Mouse (Mus musculus) heart, embryonic 14.5 days (tissue): Measurements from ENCODE around the gene Col19a1. TPM values are rescaled to one million over a fixed set of nuclear protein-coding genes. Genes with fewer than 3 reads are reported as not detected.

Experiments used
- ATAC-seq: fragments of 200-750 bp; cut with Nextera tagmentation; 2 replicates; pipeline ENCODE4 v1.8.0; 2017; ENCODE audit warnings: low read depth, moderate TSS enrichment; ENCODE audit not compliant: insufficient number of reproducible peaks, insufficient read depth, low FRiP score
- H3K27ac ChIP-seq, 2 experiments: fragments of 200-500 bp in 1 of 2; fragments of 300-500 bp in 1 of 2; sonication (generic) in 1 of 2; replicated peaks in 1 of 2; 2 replicates each; pipeline ENCODE4 v1.5.1; 2012 to 2014; ENCODE audit warnings: low read depth in 2 of 2, low read length in 2 of 2, control low read depth in 1 of 2, mild to moderate bottlenecking in 1 of 2, mixed read lengths in 1 of 2; ENCODE audit not compliant: control insufficient read depth in 1 of 2, insufficient read depth in 1 of 2
- H3K27me3 ChIP-seq: fragments of 300-500 bp; sonication (generic); 2 replicates; pipeline ENCODE4 v1.6.1; 2014; ENCODE audit warnings: mild to moderate bottlenecking, low read length, control low read depth; ENCODE audit not compliant: control insufficient read depth, insufficient read depth
- H3K36me3 ChIP-seq: fragments of 300-500 bp; sonication (generic); 2 replicates; pipeline ENCODE4 v1.6.1; 2014; ENCODE audit warnings: mild to moderate bottlenecking, control low read depth, low read length, mixed read lengths; ENCODE audit not compliant: control insufficient read depth, insufficient read depth
- H3K4me1 ChIP-seq, 2 experiments: fragments of 200-500 bp in 1 of 2; fragments of 300-500 bp in 1 of 2; sonication (generic) in 1 of 2; 2 replicates each; pipeline ENCODE4 v1.6.1; 2012 to 2014; ENCODE audit warnings: low read length in 2 of 2, control low read depth in 1 of 2, mixed read lengths in 1 of 2; ENCODE audit not compliant: control insufficient read depth in 2 of 2, insufficient read depth in 2 of 2
- H3K4me2 ChIP-seq: fragments of 300-500 bp; sonication (generic); 2 replicates; pipeline ENCODE4 v1.6.1; 2014; ENCODE audit warnings: mild to moderate bottlenecking, low read length
- H3K4me3 ChIP-seq, 2 experiments: fragments of 200-500 bp in 1 of 2; fragments of 300-500 bp in 1 of 2; sonication (generic) in 1 of 2; 2 replicates each; pipeline ENCODE4 v1.5.1; 2012 to 2014; ENCODE audit warnings: low read length in 2 of 2, mild to moderate bottlenecking in 2 of 2, control low read depth in 1 of 2, low read depth in 1 of 2, moderate library complexity in 1 of 2; ENCODE audit not compliant: control insufficient read depth in 1 of 2, insufficient read depth in 1 of 2
- H3K9ac ChIP-seq: fragments of 300-500 bp; sonication (generic); 2 replicates; pipeline ENCODE4 v1.6.1; 2014; ENCODE audit warnings: mild to moderate bottlenecking, low read length
- H3K9me3 ChIP-seq: fragments of 300-500 bp; sonication (generic); 2 replicates; pipeline ENCODE4 v1.6.1; 2016; ENCODE audit warnings: low read length, control low read depth; ENCODE audit not compliant: control insufficient read depth
- WGBS: fragments of 180-500 bp; shearing (Covaris S2); extraction: QIAGEN DNeasy Blood & Tissue Kit; methylation state at CpG from one replicate; pipeline ENCODE4 v1.1.7; 2014; 5-methylcytosine and 5-hydroxymethylcytosine counted together
- polyA plus RNA-seq: library from polyadenylated mRNA; unstranded; fragments of >200 nt; fragmentation: Nextera tagmentation; extraction: Ambion mirVana; gene quantifications from 2 replicates; pipeline ENCODE4 v1.2.1, GENCODE M21; 2014

The Col19a1 gene
- polyA plus RNA-seq, 1 experiment from 2014 or later = not detected

DNA sequence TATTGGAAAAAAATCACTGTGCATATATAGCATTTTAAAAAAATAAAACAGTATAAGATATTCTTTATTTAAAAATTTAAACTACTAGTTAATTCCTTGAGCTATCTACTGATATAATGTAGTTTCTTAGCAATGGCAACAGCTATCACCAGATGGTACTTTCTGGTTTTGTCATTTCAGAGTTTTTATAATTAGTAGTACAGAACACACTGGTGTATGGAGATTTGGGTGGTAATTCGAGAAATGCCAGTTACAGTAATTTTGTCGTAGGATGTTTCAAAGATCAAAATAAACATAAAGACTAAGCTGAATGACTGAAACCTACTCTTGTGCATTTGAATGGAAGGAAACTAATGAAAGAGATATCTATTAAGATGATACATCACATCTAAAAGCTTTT is 129.3 kb downstream of the Col19a1 start:
- Histone ChIP-seq H3K9me3 (no peaks in the 10 kb centered on the region), H3K27ac (no peak overlapping the region)
- WGBS = 73% methylated on average over 2 of the region's 2 CpGs

DNA sequence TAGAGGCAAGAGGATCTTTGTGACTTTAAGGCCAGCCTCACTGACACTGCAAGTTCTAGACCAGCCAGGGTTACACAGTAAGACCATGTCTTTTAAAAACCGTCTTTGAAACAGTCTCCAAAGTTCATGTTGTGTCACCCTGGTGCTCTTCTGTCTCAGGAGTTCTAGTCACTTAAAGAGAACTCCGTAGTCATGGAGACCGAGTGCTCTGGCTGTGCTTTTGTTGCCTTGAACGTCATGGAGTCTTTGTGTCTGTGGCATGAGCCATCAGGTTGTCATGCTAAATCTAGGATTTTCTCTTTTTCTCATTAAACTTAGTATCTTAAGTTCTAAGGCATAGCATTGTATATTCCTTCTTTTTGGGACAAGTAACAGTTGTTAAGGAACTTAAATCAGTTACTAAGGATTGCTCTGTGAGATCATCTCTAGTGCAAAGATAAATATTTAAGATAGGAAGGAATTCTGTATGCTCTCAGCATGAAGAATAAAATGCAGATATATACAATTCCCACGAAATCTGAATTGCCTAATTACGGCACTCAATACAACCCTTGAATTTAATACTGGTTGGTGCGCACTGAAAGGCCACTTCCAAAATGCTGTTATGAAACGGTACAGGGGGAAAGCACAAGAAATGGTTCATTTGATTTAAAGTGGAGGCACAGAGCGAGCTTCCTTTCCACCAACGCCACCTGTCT is 134.6 kb downstream of the Col19a1 start:
- 66% methylated on average over 10 of the region's 10 CpGs for WGBS
- H3K4me3 ChIP-seq = no peak overlapping the region
- no peaks in the 10 kb centered on the region for H3K4me1 ChIP-seq
- no peak for ATAC-seq
- no peak overlapping the region for H3K9ac ChIP-seq
- H3K36me3 ChIP-seq = no peaks in the 10 kb centered on the region
- no peak overlapping the region for H3K27ac ChIP-seq
- no peaks in the 10 kb centered on the region for H3K27me3 ChIP-seq
- H3K4me2 ChIP-seq = no peak overlapping the region
- no peaks in the 10 kb centered on the region for H3K9me3 ChIP-seq

More for the DNA sequence above, 129.3 kb downstream of the Col19a1 start:
- no peak overlapping the region for H3K9ac ChIP-seq
- H3K4me1 ChIP-seq = no peaks in the 10 kb centered on the region
- no peaks in the 10 kb centered on the region for H3K36me3 ChIP-seq
- H3K4me2 ChIP-seq = no peak overlapping the region
- no peaks in the 10 kb centered on the region for H3K27me3 ChIP-seq
- ATAC-seq = no peak
- H3K4me3 ChIP-seq = no peak overlapping the region

DNA sequence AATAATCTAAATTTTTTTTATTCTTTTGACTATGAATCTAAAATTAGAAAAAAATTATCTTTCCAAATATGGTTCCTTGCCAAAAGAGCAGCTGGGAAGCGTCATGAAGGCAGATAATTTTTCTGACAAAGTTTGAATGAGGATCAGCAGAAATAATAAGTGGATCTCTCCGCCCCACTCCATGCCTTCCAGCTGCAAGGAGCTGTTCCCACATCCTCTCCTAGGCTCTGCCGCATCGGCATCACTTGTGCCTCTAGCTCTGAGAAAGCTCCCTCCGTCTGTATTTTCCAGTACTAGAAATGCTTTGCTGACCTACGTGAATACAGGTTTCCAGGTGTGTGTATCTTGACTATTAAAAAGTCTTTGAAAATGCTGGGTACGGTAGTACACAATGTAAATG is 135.1 kb downstream of the Col19a1 start:
- no peaks in the 10 kb centered on the region for H3K36me3 ChIP-seq
- 73% methylated on average over 7 of the region's 7 CpGs for WGBS
- no peaks in the 10 kb centered on the region for H3K4me1 ChIP-seq
- ATAC-seq = no peak
- H3K9ac ChIP-seq = no peak overlapping the region
- no peak overlapping the region for H3K27ac ChIP-seq
- no peak overlapping the region for H3K4me3 ChIP-seq
- H3K4me2 ChIP-seq = no peak overlapping the region
- no peaks in the 10 kb centered on the region for H3K9me3 ChIP-seq
- no peaks in the 10 kb centered on the region for H3K27me3 ChIP-seq

DNA sequence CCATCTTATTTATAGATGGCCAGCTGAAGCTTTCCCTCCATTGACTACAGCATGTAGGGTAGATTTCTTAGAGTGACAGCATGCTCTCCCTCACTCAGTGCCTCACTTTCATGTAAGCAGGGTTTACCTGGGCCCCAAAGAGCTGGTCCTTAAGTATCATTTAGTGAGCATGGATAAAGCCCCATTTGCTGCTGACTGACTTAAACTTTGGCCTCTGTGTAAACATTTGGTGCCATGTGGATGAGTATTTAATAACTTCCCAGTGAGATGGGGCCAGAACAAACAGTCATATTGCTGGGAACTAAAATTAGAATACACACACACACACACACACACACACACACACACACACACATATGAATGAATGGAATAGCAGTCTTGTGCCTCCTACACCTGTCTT is 149.8 kb downstream of the Col19a1 start:
- ATAC-seq = no peak
- H3K4me3 ChIP-seq = no peak overlapping the region
- H3K9me3 ChIP-seq = no peaks in the 10 kb centered on the region
- no peaks in the 10 kb centered on the region for H3K27me3 ChIP-seq
- no peak overlapping the region for H3K4me2 ChIP-seq
- H3K36me3 ChIP-seq = no peaks in the 10 kb centered on the region
- H3K4me1 ChIP-seq = no peaks in the 10 kb centered on the region
- no peak overlapping the region for H3K27ac ChIP-seq
- no peak overlapping the region for H3K9ac ChIP-seq

DNA sequence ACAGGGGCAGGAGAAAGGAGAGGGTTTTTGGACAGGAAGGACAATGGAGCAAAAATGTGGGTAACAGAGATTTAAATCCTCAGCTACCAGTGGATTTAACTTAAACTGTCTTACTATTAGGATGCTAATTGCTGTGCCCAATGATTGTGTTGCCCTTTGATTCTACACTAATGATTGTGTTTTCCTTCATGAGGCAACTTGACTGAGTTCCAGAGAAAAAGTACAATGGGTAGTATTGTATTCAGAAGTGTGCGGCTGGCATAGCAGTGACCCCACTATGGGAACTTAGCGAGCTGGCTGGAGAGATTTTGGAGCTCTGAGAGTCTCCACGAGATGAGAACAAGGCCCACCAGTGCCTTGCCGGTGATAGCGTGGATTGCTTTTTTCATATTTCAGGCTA is 159.0 kb downstream of the Col19a1 start:
- no peak for ATAC-seq
- Histone ChIP-seq H3K27me3 (no peaks in the 10 kb centered on the region), H3K9me3 (no peaks in the 10 kb centered on the region), H3K4me2 (no peak overlapping the region), H3K36me3 (no peaks in the 10 kb centered on the region), H3K27ac (no peak overlapping the region), H3K4me1 (no peaks in the 10 kb centered on the region), H3K9ac (no peak overlapping the region), H3K4me3 (no peak overlapping the region)
- 80% methylated on average over 5 of the region's 5 CpGs for WGBS

DNA sequence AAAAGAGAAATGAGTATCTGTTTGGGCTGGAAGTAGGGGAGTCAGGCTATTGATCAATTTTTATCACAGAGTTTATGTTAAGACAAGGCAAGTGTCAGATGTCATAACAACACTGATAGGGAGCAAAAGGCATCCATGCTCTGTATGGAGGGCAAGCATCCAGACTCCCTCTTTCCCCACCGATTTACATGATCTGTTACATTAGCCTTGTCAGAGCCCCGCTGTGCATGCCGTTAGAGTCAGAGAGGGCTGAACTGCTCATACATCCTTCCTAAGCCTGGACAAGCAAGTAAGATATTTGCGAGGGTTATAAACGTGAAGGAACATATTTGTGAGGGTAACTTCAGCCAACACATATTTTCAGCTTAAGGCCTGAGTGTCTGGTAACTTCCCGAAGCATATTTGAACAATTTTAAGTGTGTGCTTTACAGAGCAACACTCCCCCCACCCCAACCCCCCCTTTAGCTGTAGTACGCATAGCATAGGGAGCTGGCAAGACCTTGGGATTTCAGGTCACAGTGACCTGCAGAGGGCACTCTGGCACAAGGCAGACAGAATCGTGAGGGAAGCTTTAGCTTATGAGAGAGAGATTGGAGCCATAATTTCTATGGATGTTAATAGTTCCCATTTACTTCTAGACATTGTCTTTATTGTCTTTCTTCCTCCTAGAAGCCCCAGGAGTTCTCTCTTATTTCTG is 209.0 kb downstream of the Col19a1 start:
- Histone ChIP-seq H3K36me3 (no peaks in the 10 kb centered on the region), H3K9me3 (no peaks in the 10 kb centered on the region), H3K9ac (no peak overlapping the region), H3K4me2 (no peak overlapping the region), H3K4me3 (no peak overlapping the region), H3K4me1 (no peaks in the 10 kb centered on the region), H3K27me3 (no peaks in the 10 kb centered on the region), H3K27ac (no peak overlapping the region)
- ATAC-seq = no peak
- 25% methylated on average over 8 of the region's 8 CpGs for WGBS

DNA sequence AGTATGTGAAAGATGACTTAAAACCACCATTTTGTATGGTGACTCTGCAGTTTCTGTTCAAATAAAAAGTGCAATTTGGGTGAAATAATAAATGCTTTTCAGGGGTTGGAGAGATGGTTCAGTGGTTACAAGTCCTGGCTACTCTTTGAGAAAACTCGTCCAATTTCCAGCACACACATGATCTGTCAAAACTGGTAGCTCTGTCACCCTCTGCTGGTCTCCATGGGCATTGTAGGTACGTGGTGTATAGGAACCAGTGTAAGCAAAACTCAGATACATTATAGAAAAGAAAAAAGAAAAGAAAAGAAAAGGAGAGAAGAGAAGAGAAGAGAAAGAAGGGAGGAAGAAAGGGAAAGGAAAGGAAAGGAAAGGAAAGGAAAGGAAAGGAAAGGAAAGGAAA is 212.4 kb downstream of the Col19a1 start:
- no peaks in the 10 kb centered on the region for H3K4me1 ChIP-seq
- H3K4me2 ChIP-seq = no peak overlapping the region
- no peaks in the 10 kb centered on the region for H3K36me3 ChIP-seq
- H3K9ac ChIP-seq = no peak overlapping the region
- no peaks in the 10 kb centered on the region for H3K9me3 ChIP-seq
- no peak for ATAC-seq
- no peak overlapping the region for H3K27ac ChIP-seq
- no peak overlapping the region for H3K4me3 ChIP-seq
- 27% methylated on average over 2 of the region's 2 CpGs for WGBS
- no peaks in the 10 kb centered on the region for H3K27me3 ChIP-seq

DNA sequence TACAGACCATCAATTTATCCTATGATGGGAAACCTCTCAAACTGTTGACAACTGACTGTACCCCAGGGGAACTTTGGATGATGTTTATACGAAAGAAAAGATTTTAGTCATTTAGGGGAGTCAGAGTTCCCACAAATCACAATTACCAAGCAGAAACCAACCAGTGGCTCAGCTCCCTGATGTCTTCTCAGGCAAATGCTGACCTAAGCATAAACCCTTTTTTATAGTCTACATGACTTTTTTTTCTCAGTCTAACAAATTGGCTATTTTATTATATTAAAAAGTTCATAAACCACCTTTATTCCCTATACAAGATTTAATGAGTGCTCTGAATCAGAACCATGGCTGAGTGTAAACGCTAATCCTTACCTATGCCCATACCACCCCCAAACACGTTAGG is 213.6 kb downstream of the Col19a1 start:
- WGBS = 73% methylated on average over 3 of the region's 3 CpGs
- Histone ChIP-seq H3K4me2 (no peak overlapping the region), H3K27me3 (no peaks in the 10 kb centered on the region), H3K9ac (no peak overlapping the region), H3K27ac (no peak overlapping the region), H3K4me1 (no peaks in the 10 kb centered on the region), H3K9me3 (no peaks in the 10 kb centered on the region), H3K36me3 (no peaks in the 10 kb centered on the region), H3K4me3 (no peak overlapping the region)
- ATAC-seq = no peak
